7 mouse cellular contexts compared by ENCODE assay signal in genomic region chr6:97806781-97807743, GRCm38 (mm10). TPM values are rescaled to one million over a fixed set of nuclear protein-coding genes. Genes with fewer than 3 reads are reported as not detected.
DNase-seq lines count a peak whose midpoint lies in the region; ATAC-seq lines count a peak whose summit lies in the region.

TSS of gene Mitf (plus strand) at chr6:97807052.

- intact Hi-C loops in gastrocnemius, postnatal 36 days (cut with DNase I): no loop called here
- intact Hi-C loops in left cerebral cortex, postnatal 25 days (cut with DNase I): no loop called here

- peak within 1 kb of the TSS; percentile 79 for H3K4me3 ChIP-seq in intestine, embryonic 15.5 days (replicated peaks)
- H3K4me3 ChIP-seq in midbrain, embryonic 10.5 days: peak within 1 kb of the TSS; percentile 68

- no peaks in the 10 kb centered on the region for H3K27me3 ChIP-seq in intestine, embryonic 15.5 days (replicated peaks)
- peaks cover 26% of the 10 kb centered on the region for H3K27me3 ChIP-seq in midbrain, embryonic 10.5 days (ENCODE audit: low read depth, poor library complexity, severe bottlenecking)

- under 1% methylated on average over 51 of the region's 51 CpGs for WGBS in intestine, embryonic 15.5 days
- WGBS in midbrain, embryonic 10.5 days: under 1% methylated on average over 51 of the region's 51 CpGs

- ATAC-seq in intestine, embryonic 15.5 days: peak; percentile 100

- peak within 1 kb of the TSS; percentile 61 for H3K9ac ChIP-seq in intestine, embryonic 15.5 days

- H3K4me2 ChIP-seq in intestine, embryonic 15.5 days (replicated peaks): peak within 1 kb of the TSS; percentile 100

- peak; percentile 96 for DNase-seq in adrenal gland, adult 2 months
- peak; percentile 86 for DNase-seq in embryo, embryonic 11.5 days (ENCODE audit: low read depth, low spot score)
- peak; percentile 86 to 90 for DNase-seq in gastrocnemius, postnatal 36 days
- DNase-seq in left cerebral cortex, postnatal 25 days (ENCODE audit: low spot score in 2 of 2): peak; percentile 92 to 96
- peak; percentile 89 for DNase-seq in midbrain, embryonic 10.5 days (ENCODE audit: low spot score)
- DNase-seq in right cerebral cortex, postnatal 4 days: peak; percentile 81

- no peaks in the 10 kb centered on the region for H3K36me3 ChIP-seq in intestine, embryonic 15.5 days
- H3K36me3 ChIP-seq in midbrain, embryonic 10.5 days: no peaks in the 10 kb centered on the region

- no peaks in the 10 kb centered on the region for H3K9me3 ChIP-seq in intestine, embryonic 15.5 days
- H3K9me3 ChIP-seq in midbrain, embryonic 10.5 days (replicated peaks): no peaks in the 10 kb centered on the region

- H3K27ac ChIP-seq in intestine, embryonic 15.5 days: no peak within 1 kb of the TSS
- peak within 1 kb of the TSS; percentile 65 for H3K27ac ChIP-seq in midbrain, embryonic 10.5 days (replicated peaks)

- 0 out of 2 replicates have a peak, but pooled peaks cover 5% of the 10 kb centered on the region for H3K4me1 ChIP-seq in intestine, embryonic 15.5 days (replicated peaks)
- H3K4me1 ChIP-seq in midbrain, embryonic 10.5 days: peaks cover 12% of the 10 kb centered on the region

RNA-seq across cellular contexts. Expression of gene Mitf, which starts in this region (rescaled TPM):
- 1 to 10 TPM; 8.6 to 8.8 TPM for total RNA-seq in adrenal gland, adult 2 months (2021)
- polyA plus RNA-seq in adrenal gland, adult 2 months (2012; rRNA removed): 3.3 and 4.1 TPM in 2 replicates
- 10 to 100 TPM; 12.8 to 14.6 TPM for total RNA-seq in gastrocnemius, postnatal 36 days (2021)
- polyA plus RNA-seq in intestine, embryonic 15.5 days (2015; fragmentation: Nextera tagmentation; extraction: Ambion mirVana): 0.90 and 1.2 TPM in 2 replicates
- total RNA-seq in left cerebral cortex, postnatal 25 days (2021): 1 to 10 TPM; 6.6 to 9.2 TPM
- 0.82 and 1.6 TPM in 2 replicates for polyA plus RNA-seq in midbrain, embryonic 10.5 days (2016; fragmentation: Nextera tagmentation; extraction: Ambion mirVana)
